In the genomic region with DNA sequence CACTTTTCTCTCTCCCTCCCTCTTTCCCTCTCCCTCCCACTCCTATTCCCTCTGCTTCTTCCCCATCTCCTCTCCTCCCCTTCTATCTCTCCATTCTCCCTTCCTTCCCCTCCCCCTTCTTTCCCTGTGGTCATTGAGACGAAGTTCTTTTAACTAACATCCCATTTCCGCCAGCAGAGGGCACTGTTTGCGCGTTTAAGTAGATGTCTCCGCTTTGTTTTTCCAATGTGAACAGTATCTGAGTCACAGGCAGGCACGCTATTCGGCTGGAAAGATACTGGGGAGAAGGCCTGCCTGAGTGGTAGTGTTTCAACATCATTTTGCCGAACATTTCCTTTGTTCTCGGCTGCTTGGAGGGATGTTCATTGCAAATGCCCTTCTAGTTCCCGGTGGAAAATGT, we compare ENCODE assay signal across 9 mouse cellular contexts.
DNase-seq lines count a peak whose midpoint lies in the region; ATAC-seq and TF ChIP-seq lines count a peak whose summit lies in the region.
"Had no signal": no experiment of that assay in that cellular context is flagged by ENCODE, and none has a peak within 500 bp of the region (broad histone marks: within the 10 kb centered on the region; RNA-seq: fewer than 3 reads in every experiment).

No protein-coding gene starts in this region.

- H3K9me3 ChIP-seq in forebrain, embryonic 13.5 days (replicated peaks): no peaks in the 10 kb centered on the region
- H3K9me3 ChIP-seq in heart, postnatal 0 days (replicated peaks; ENCODE audit: control insufficient read depth, low read length): no peaks in the 10 kb centered on the region
- no peaks in the 10 kb centered on the region for H3K9me3 ChIP-seq in liver, embryonic 14.5 days (ENCODE audit: control insufficient read depth, low read length)
- no peaks in the 10 kb centered on the region for H3K9me3 ChIP-seq in neural tube, embryonic 11.5 days (ENCODE audit: control insufficient read depth, low read length)
- no peaks in the 10 kb centered on the region for H3K9me3 ChIP-seq in stomach, embryonic 16.5 days (replicated peaks; ENCODE audit: control insufficient read depth, low read length)

- H3K4me1 ChIP-seq in forebrain, embryonic 13.5 days: peaks cover 11% of the 10 kb centered on the region; the same call in 1 of the 2 replicates
- no peaks in the 10 kb centered on the region for H3K4me1 ChIP-seq in heart, postnatal 0 days (ENCODE audit: control insufficient read depth, insufficient read depth)
- H3K4me1 ChIP-seq in liver, embryonic 14.5 days (replicated peaks; ENCODE audit: control insufficient read depth in 2 of 2, insufficient read depth in 2 of 2, low read length in 1 of 2): no peaks in the 10 kb centered on the region
- no peaks in the 10 kb centered on the region for H3K4me1 ChIP-seq in neural tube, embryonic 11.5 days (ENCODE audit: control insufficient read depth, insufficient read depth, low read length)
- no peaks in the 10 kb centered on the region for H3K4me1 ChIP-seq in stomach, embryonic 16.5 days (ENCODE audit: control insufficient read depth, insufficient read depth, low read length)

- H3K27me3 ChIP-seq in forebrain, embryonic 13.5 days: no peaks in the 10 kb centered on the region
- no peaks in the 10 kb centered on the region for H3K27me3 ChIP-seq in heart, postnatal 0 days (ENCODE audit: control insufficient read depth, insufficient read depth, low read length)
- H3K27me3 ChIP-seq in liver, embryonic 14.5 days (ENCODE audit: control insufficient read depth, insufficient read depth, low read length): no peaks in the 10 kb centered on the region
- no peaks in the 10 kb centered on the region for H3K27me3 ChIP-seq in neural tube, embryonic 11.5 days (ENCODE audit: control insufficient read depth, insufficient read depth, low read length)
- H3K27me3 ChIP-seq in stomach, embryonic 16.5 days (ENCODE audit: control insufficient read depth, insufficient read depth, low read length): no peaks in the 10 kb centered on the region

- no peak overlapping the region for H3K27ac ChIP-seq in forebrain, embryonic 13.5 days
- H3K27ac ChIP-seq in heart, postnatal 0 days (ENCODE audit: low read depth): no peak overlapping the region
- H3K27ac ChIP-seq in liver, embryonic 14.5 days: no peak overlapping the region
- no peak overlapping the region for H3K27ac ChIP-seq in neural tube, embryonic 11.5 days (ENCODE audit: low read depth, low read length)
- no peak overlapping the region for H3K27ac ChIP-seq in stomach, embryonic 16.5 days (ENCODE audit: low read length)

- DNase-seq in CD8-positive naive resting alpha-beta T cell, adult 2 months (ENCODE audit: low read depth in 2 of 2, low spot score in 2 of 2): peak; percentile 72 to 81
- DNase-seq in c-Kit-positive CD71-positive TER-119-negative erythroid progenitor cells, embryonic 14.5 days (ENCODE audit: low read depth): peak; percentile 81
- peak; percentile 92 for DNase-seq in heart, postnatal 0 days (ENCODE audit: low spot score)
- peak; percentile 93 to 96 for DNase-seq in kidney, postnatal 36 days
- DNase-seq in liver, embryonic 14.5 days (ENCODE audit: low read depth in 3 of 3, low spot score in 3 of 3): peak; percentile 58 to 69 (median 62)
- peak; percentile 91 for DNase-seq in neural tube, embryonic 11.5 days (ENCODE audit: low spot score)

- H3K36me3 ChIP-seq in forebrain, embryonic 13.5 days (ENCODE audit: poor library complexity, severe bottlenecking): no peaks in the 10 kb centered on the region
- no peaks in the 10 kb centered on the region for H3K36me3 ChIP-seq in heart, postnatal 0 days (replicated peaks; ENCODE audit: control insufficient read depth, insufficient read depth, low read length)
- H3K36me3 ChIP-seq in liver, embryonic 14.5 days (replicated peaks; ENCODE audit: control insufficient read depth, insufficient read depth, low read depth): no peaks in the 10 kb centered on the region
- no peaks in the 10 kb centered on the region for H3K36me3 ChIP-seq in neural tube, embryonic 11.5 days (ENCODE audit: control insufficient read depth, insufficient read depth, low read length)
- no peaks in the 10 kb centered on the region for H3K36me3 ChIP-seq in stomach, embryonic 16.5 days (ENCODE audit: control insufficient read depth, insufficient read depth, low read length)

- ATAC-seq in forebrain, embryonic 13.5 days: peak; percentile 93
- ATAC-seq in heart, postnatal 0 days (ENCODE audit: insufficient read depth, low read depth): peak; percentile 77
- ATAC-seq in liver, embryonic 14.5 days (ENCODE audit: insufficient read depth): no peak
- peak; percentile 71; the same call in 1 of the 2 replicates for ATAC-seq in neural tube, embryonic 11.5 days (ENCODE audit: insufficient read depth, low FRiP score, low TSS enrichment)
- ATAC-seq in stomach, embryonic 16.5 days (ENCODE audit: insufficient read depth, low FRiP score): peak; percentile 89; the same call in 1 of the 2 replicates

- no peak overlapping the region for H3K4me3 ChIP-seq in forebrain, embryonic 13.5 days
- H3K4me3 ChIP-seq in heart, postnatal 0 days (ENCODE audit: low read depth, low read length): no peak overlapping the region
- H3K4me3 ChIP-seq in liver, embryonic 14.5 days (ENCODE audit: insufficient read depth in 1 of 2, low read depth in 2 of 2, low read length in 2 of 2): no peak overlapping the region
- no peak overlapping the region for H3K4me3 ChIP-seq in neural tube, embryonic 11.5 days (ENCODE audit: low read depth, low read length)
- no peak overlapping the region for H3K4me3 ChIP-seq in stomach, embryonic 16.5 days (replicated peaks; ENCODE audit: low read length)
- H3K4me3 ChIP-seq: erythroblast, embryonic 14.5 days had no signal

- H3K4me2 ChIP-seq in forebrain, embryonic 13.5 days: no peak overlapping the region
- H3K4me2 ChIP-seq in heart, postnatal 0 days (ENCODE audit: low read depth, low read length): no peak overlapping the region
- no peak overlapping the region for H3K4me2 ChIP-seq in liver, embryonic 14.5 days (ENCODE audit: low read depth)
- H3K4me2 ChIP-seq in neural tube, embryonic 11.5 days (ENCODE audit: low read depth): no peak overlapping the region
- H3K4me2 ChIP-seq in stomach, embryonic 16.5 days (ENCODE audit: low read depth, low read length): no peak overlapping the region

- peak; percentile 96 for TF ChIP-seq CTCF in heart, postnatal 0 days (IDR thresholded peaks at IDR 0.05; ENCODE audit: low read depth)
- peak; percentile 82 for TF ChIP-seq CTCF in liver, embryonic 14.5 days (IDR thresholded peaks at IDR 0.05; ENCODE audit: low read depth)

- under 1% methylated on average over 10 of the region's 10 CpGs for WGBS in forebrain, embryonic 13.5 days
- 1% methylated on average over 10 of the region's 10 CpGs for WGBS in heart, postnatal 0 days
- 2% methylated on average over 10 of the region's 10 CpGs for WGBS in liver, embryonic 14.5 days (ENCODE audit: insufficient replicate concordance)
- 2% methylated on average over 10 of the region's 10 CpGs for WGBS in neural tube, embryonic 11.5 days
- 2% methylated on average over 10 of the region's 10 CpGs for WGBS in stomach, embryonic 16.5 days

- H3K9ac ChIP-seq in forebrain, embryonic 13.5 days: no peak overlapping the region
- no peak overlapping the region for H3K9ac ChIP-seq in heart, postnatal 0 days (replicated peaks; ENCODE audit: low read depth, low read length)
- no peak overlapping the region for H3K9ac ChIP-seq in liver, embryonic 14.5 days (replicated peaks)
- H3K9ac ChIP-seq in neural tube, embryonic 11.5 days (ENCODE audit: low read length): no peak overlapping the region
- no peak overlapping the region for H3K9ac ChIP-seq in stomach, embryonic 16.5 days (ENCODE audit: low read length)

- TF ChIP-seq EP300 in heart, postnatal 0 days (IDR thresholded peaks at IDR 0.05; ENCODE audit: low read depth): no peak
- TF ChIP-seq EP300 in liver, embryonic 14.5 days (IDR thresholded peaks at IDR 0.05; ENCODE audit: low read depth): no peak
